Mouse (Mus musculus) frontal cortex, adult 2 months (tissue): ENCODE data around the gene Dkc1. TPM values are rescaled to one million over a fixed set of nuclear protein-coding genes. Genes with fewer than 3 reads are reported as not detected.

ENCODE experiments used
- DNase-seq, 2 experiments: peaks; one replicate each; pipeline ENCODE4 v3.0.0; 2022; ENCODE audit warnings: low spot score in 1 of 2; ENCODE audit errors: extremely low spot score in 1 of 2
- polyA plus RNA-seq: library from polyadenylated mRNA; depleted of rRNA; stranded (reverse); fragments of >200 nt; gene quantifications from 2 replicates; pipeline ENCODE4 v1.2.3, GENCODE M21; 2012; rRNA removed

The Dkc1 gene
- 32.9 and 35.9 TPM in 2 replicates for polyA plus RNA-seq

- DNase-seq = peak; percentile 89 to 91
Observed at GRCm38 (mm10) chrX:75095369-75096162, at the start of gene Dkc1. Gene Dkc1, plus strand, starts transcription at chrX:75095854.

- DNase-seq = no peak
Observed at GRCm38 (mm10) chrX:75045931-75046330, 49.7 kb upstream of the Dkc1 start.

- peak in 1 of 2 experiments; percentile 55 for DNase-seq
Observed at GRCm38 (mm10) chrX:75046921-75047635, 48.6 kb upstream of the Dkc1 start.

GRCm38 (mm10) chrX:75056120-75056775 lies 39.4 kb upstream of the Dkc1 start:
- no peak for DNase-seq

GRCm38 (mm10) chrX:75082351-75082750 lies 13.3 kb upstream of the Dkc1 start:
- no peak for DNase-seq

- peak in 1 of 2 experiments; percentile 5 for DNase-seq
Observed at GRCm38 (mm10) chrX:75083982-75084773, 11.5 kb upstream of the Dkc1 start.

GRCm38 (mm10) chrX:75084774-75085508 lies 10.7 kb upstream of the Dkc1 start, which contains the start of gene Gab3:
Gene Gab3, minus strand, starts transcription at chrX:75085458.
- peak in 1 of 2 experiments; percentile 38 for DNase-seq

GRCm38 (mm10) chrX:75085654-75086053 lies 10.0 kb upstream of the Dkc1 start:
- DNase-seq = no peak

GRCm38 (mm10) chrX:75096163-75096770 lies 613 bp downstream of the Dkc1 start:
- no peak for DNase-seq

- no peak for DNase-seq
Observed at GRCm38 (mm10) chrX:75098799-75099198, 3.1 kb downstream of the Dkc1 start.

GRCm38 (mm10) chrX:75102293-75102692 lies 6.6 kb downstream of the Dkc1 start:
- DNase-seq = no peak

GRCm38 (mm10) chrX:75115550-75115949 lies 19.9 kb downstream of the Dkc1 start:
- no peak for DNase-seq

GRCm38 (mm10) chrX:75125606-75126005 lies 30.0 kb downstream of the Dkc1 start:
- DNase-seq = no peak

- no peak for DNase-seq
Observed at GRCm38 (mm10) chrX:75126893-75127292, 31.2 kb downstream of the Dkc1 start.

- DNase-seq = no peak
Observed at GRCm38 (mm10) chrX:75128333-75128980, 32.8 kb downstream of the Dkc1 start.

- DNase-seq = no peak
Observed at GRCm38 (mm10) chrX:75129474-75129873, 33.8 kb downstream of the Dkc1 start.

- DNase-seq = peak; percentile 31 to 75
Observed at GRCm38 (mm10) chrX:75130467-75131160, 35.0 kb downstream of the Dkc1 start, which contains the start of gene Mpp1. Gene Mpp1, minus strand, starts transcription at chrX:75131016.

- DNase-seq = no peak
Observed at GRCm38 (mm10) chrX:75136938-75137337, 41.3 kb downstream of the Dkc1 start.
